Mouse (Mus musculus) hematopoietic stem cell, adult 5-6 weeks (primary cell): ENCODE measurements at regions not wholly inside any gene's neighbourhood (a gene's known extent, or its start where the extent isn't known, plus 50 kb on each side); places are given as distances from the start of the nearest gene placed in this dataset.

Experiments
- ATAC-seq, 2 experiments: fragments of 125-278 bp in 1 of 2; replicated peaks in 1 of 2; 2 replicates each; pipeline ENCODE4 v1.8.0; 2016 to 2017; ENCODE audit warnings: inconsistent platforms in 2 of 2, mild to moderate bottlenecking in 2 of 2, moderate number of reproducible peaks in 2 of 2, low read depth in 1 of 2, moderate TSS enrichment in 1 of 2; ENCODE audit not compliant: low FRiP score in 2 of 2, poor library complexity in 2 of 2, severe bottlenecking in 2 of 2, insufficient read depth in 1 of 2, low TSS enrichment in 1 of 2

DNA sequence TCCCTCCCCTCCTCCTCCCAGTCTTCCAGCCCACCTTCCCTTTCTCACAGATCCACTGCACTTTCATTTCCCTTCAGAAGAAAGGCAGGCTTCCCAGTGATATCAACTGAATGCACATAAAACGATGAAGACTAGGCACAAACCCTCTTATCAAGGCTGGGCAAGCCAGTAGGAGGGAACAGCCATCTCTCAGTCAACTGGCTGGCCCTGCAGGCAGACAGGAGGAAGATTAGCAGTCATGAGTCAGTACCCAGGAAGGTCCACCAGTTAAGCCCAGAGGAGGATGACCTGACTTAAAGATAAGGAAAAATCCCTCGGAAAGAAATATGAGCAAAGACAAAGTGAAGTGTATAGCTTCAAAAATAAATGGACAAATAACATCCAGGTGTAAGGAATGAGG lies 337.4 kb upstream of the Ube2e3 start:
- no peak for ATAC-seq

DNA sequence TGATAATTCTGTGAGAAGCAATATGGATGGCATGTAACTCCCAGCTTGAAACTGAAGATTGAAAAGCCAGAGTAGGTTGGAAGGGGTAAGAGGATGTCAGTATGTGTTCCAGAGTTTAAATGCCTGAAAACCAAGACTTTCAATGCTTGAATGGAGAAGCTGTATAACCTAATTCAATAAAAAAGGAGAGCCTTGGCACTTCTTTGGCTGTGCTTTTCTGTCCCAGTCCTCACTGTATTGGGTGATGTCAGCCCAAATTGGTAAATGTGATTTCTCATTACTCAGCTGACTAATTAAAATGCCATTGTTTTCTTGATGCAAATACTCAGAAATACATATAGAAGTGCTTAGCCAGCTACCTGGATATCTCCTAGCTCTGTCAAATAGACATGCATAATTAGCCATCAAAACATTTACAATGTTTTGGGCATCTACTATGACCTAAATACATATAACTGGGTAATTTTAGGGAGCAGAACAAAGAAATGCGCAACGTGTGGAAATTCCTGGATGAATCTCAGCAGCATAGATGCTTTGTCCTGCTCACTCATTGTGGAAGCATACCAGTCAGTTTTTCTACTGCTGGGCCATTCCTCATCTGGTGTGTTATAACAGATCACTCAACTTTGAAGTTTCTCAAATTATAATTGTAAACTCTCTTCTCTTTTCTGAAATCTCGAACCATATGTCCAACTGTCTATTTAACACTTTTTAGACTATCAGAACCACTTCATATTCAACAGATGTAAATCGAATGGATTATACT lies 347.5 kb upstream of the Ube2e3 start:
- ATAC-seq = no peak

- ATAC-seq = no peak
Measured at GRCm38 (mm10) chr2:78493115-78493514, 374.8 kb upstream of the Ube2e3 start.

- no peak for ATAC-seq
Measured at GRCm38 (mm10) chr2:78480036-78480435, 387.9 kb upstream of the Ube2e3 start.

GRCm38 (mm10) chr2:78459444-78459843 lies 408.5 kb upstream of the Ube2e3 start:
- ATAC-seq = no peak

DNA sequence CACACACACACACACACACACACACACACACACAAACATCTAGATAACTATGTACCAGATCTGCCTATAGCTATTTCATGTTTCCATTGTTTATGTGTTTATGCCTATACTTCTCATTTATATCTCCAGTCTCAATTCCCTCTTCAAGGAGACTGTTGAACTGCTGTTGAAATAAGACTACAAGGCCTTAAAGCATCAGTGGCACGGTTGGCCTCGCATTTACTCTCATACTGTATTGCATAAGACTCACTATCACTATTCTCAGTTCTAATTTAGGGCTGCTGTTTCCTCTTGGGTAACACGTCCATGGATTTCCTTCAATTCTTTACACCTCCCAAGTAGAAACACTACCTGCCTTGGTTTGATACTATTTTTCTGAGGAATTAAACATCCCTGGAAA lies 414.5 kb upstream of the Ube2e3 start:
- ATAC-seq = no peak

DNA sequence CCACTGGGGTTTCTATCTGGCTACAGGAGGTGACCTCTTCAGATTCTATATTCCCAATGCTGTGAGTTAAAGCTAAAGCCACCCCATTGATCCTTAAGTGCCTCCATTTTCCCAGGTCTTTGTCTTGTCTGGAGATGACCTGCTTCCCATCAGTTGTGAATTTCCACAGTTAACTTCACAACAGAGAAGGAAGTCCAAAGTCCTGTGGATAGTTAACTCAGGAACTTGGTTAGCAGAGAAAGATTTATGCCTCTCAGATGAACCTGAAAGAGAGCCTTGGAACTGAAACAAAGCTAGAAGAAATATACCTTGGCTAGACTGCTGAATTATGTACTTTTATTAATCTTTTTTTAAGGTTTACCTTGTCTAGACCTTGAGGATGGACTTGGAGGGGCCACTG lies 431.1 kb upstream of the Ube2e3 start:
- no peak for ATAC-seq

DNA sequence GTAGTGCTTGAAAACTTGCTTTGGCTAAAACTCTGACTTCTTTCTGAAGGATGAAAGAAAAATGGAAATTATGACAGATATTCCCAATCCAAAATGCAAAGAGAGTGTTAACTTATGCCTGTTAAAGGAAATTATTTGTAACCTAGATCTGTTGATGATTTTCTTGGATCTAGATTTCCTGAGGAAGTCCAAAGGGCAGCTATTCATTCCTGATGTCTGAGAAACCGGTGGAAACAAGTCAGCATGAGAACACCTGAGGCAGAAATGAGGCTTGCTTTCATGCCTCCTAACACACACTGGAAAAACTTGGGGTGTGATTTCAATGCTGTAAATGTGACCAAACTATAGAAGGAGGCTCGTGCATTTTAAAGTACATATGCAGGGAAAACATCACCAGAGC lies 432.9 kb upstream of the Ube2e3 start:
- no peak for ATAC-seq

- ATAC-seq = no peak
Measured at GRCm38 (mm10) chr2:78427659-78428336, 440.1 kb upstream of the Ube2e3 start.

- no peak for ATAC-seq
Measured at GRCm38 (mm10) chr2:78418561-78419338, 449.2 kb upstream of the Ube2e3 start.

DNA sequence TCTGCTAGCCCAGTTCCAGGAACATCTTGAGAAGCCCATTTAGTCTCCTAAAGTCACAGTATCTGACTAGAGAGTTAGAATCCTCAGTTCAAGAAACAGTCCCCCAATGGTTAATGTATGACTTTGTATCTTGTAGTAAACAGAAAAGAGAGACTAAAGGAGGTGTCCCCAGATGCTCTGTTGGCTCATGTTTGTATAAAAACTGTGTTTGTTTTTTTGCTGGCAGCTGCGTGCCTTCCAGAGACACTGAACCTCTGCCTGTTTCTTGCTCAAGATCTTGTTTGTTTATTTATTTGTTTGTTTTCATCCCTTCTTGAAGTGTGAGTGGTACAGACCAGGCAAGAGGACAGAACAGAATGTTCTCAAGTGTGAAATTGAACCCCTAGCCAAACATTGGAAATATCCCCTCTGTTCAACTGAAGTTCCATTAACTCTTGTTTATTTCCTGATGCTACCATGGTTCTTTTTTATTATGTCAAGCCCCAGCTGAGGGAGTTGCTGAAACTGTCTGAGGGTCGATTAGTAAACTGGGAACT lies 451.3 kb upstream of the Ube2e3 start:
- ATAC-seq = no peak

DNA sequence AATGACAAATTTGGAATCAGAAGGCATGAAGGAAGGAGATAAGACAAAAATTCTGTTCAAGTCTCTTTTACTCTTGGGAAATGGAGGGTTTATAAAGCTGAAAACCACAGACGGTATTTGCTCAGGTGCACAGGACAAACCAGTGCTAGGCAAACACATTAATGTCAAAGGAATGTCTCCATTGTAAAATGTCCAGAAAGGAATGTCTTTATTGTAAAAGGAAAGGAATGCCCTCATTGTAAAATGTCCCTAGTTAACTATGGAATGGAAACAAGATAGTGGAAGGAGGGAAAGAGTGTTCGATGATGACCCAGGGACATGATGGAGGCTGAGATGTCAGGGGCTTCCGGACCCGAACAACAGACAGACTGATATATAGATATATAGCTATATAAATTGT lies 454.9 kb upstream of the Ube2e3 start:
- ATAC-seq = no peak

DNA sequence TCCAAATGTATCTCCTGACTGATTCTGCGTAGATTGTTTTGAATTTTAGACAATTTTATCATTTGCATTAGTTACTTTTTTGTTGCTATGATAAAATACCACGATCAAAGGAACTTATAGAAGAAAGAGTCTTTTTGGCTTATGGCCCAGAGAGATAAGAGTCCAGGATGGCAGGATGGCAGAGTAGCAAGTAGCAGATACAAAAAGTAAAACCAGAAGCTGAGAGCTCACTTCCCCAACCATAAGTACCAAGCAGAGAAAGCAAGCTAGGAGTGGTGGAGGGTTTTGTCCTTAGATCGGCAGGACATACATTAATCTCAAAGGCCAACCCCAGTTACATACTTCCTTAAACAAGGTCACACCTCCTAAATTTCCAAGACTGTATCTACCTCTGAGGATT lies 457.7 kb upstream of the Cwc22 start:
- ATAC-seq = no peak

DNA sequence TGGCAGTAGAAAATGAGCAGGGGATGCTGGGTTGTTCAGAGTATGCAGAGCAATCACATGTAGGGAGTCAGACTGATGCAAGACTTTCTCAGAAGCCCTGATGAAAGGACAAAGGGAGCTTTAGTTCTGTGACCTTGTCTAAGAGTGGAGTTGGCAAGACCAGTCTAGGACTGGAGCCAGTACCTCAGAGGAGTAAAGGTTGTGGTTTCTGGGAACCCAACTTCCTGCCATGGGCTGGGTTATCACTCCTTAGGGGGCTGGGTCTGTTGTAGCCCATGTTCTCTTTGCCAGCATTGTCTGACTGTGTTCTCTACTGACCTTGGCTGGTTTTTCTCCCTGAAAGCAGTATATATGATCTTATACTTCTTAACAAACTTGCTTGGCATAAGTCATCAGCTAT lies 453.1 kb upstream of the Cwc22 start:
- ATAC-seq = peak; percentile 71 to 73

DNA sequence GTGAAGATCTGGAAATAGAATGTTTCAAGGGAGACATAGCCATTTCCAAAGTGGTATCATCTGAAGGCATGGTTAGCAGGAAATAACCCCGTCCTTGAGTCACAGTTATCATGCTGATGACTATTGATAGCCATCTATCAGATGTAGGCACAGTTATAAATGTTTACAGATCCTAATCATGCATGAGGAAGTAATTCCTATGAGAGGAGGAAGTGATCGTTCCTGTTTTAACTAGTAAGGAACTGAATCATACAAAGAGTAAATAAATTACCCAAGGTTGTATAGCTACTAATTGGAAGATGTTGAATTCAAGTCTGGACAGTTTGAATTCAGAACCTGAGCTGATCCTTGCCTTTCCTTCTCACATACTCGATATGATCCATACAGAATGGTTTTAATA lies 450.7 kb upstream of the Cwc22 start:
- no peak; a peak in 1 of 4 replicates for ATAC-seq

- ATAC-seq = no peak
Measured at GRCm38 (mm10) chr2:78393090-78393489, 446.9 kb upstream of the Cwc22 start.

- ATAC-seq = no peak
Measured at GRCm38 (mm10) chr2:78392425-78392824, 446.2 kb upstream of the Cwc22 start.

DNA sequence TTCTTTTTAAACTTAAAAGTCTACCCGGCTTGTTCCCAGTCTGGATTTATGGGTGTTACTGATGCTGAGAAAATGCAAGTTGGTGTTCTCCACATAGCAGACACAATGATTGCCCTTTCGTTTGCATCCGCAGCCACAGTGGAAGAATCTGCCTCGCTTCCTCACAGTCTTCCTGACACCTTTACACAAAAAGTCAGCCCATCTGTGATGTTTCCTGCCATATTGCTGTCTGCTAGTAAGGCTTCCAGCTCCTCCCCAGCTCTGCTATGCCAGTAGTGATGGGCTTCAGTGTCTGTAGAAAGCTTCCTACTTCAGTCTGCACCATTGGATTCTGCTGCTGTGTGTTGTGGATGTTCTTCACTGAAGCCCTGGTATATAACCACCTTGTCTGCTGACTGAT lies 441.8 kb upstream of the Cwc22 start:
- no peak for ATAC-seq
